ENCODE assay signal across 22 mouse cellular contexts in the genomic region with DNA sequence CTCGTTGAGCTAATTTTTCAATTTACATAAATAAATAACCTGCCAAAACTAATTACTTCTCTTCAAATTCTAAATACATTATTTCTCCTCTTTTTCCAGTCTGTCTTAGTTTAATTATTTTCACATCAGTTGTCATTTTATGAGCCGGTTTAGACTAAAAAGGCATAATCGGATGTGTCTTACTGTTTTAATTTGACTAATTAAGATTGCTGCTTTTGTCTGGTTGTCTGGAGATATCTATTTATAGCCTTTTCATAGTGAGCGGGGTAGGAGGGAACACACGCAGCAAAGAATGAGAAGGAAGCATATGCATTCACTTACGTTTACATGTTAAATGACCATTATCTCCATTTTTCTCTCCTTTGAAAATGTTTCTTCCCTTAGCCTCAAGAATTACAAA.
A peak's percentile ranks its signal among the peaks of the same experiment; 100 is the strongest.
DNase-seq lines count a peak whose midpoint lies in the region; ATAC-seq lines count a peak whose summit lies in the region.
"Had no signal": no experiment of that assay in that cellular context is flagged by ENCODE, and none has a peak within 500 bp of the region (broad histone marks: within the 10 kb centered on the region; RNA-seq: fewer than 3 reads in every experiment).

No protein-coding gene starts in this region.

- peak; percentile 48; the same call in 1 of the 2 replicates for ATAC-seq in hindbrain, embryonic 14.5 days (ENCODE audit: low FRiP score)
- no peak for ATAC-seq in hindbrain, embryonic 13.5 days (ENCODE audit: low FRiP score)
- peak; percentile 79; the same call in 1 of the 2 replicates for ATAC-seq in forebrain, embryonic 12.5 days (ENCODE audit: low FRiP score)
- ATAC-seq in monocyte, adult 5-6 weeks (replicated peaks; ENCODE audit: insufficient number of reproducible peaks, low FRiP score, low TSS enrichment, poor library complexity, severe bottlenecking): no peak
- ATAC-seq: intestine, embryonic 16.5 days; lung, postnatal 0 days had no signal

- DNase-seq in hindbrain, embryonic 14.5 days (ENCODE audit: low spot score): peak; percentile 36
- DNase-seq in brain, adult 2 months (ENCODE audit: low read depth, low spot score): peak; percentile 19
- DNase-seq in retina, embryonic 14.5 days (ENCODE audit: low spot score): peak; percentile 62
- DNase-seq in adrenal gland, postnatal 10 days: no peak
- DNase-seq: adrenal gland, adult 2 months; B cell, adult 2 months; gastrocnemius, adult 2 months; kidney, adult 9 months; kidney, postnatal 14 days; right cerebral cortex, adult 18-20 months; right cerebral cortex, postnatal 4 days; thymus, postnatal 14 days had no signal

- no peak overlapping the region for H3K4me3 ChIP-seq in hindbrain, embryonic 14.5 days (replicated peaks; ENCODE audit: low read length)
- no peak overlapping the region for H3K4me3 ChIP-seq in hindbrain, embryonic 13.5 days
- H3K4me3 ChIP-seq in forebrain, embryonic 12.5 days (replicated peaks): no peak overlapping the region
- H3K4me3 ChIP-seq: gastrocnemius, adult 2 months; hindbrain, embryonic 15.5 days had no signal

- H3K9ac ChIP-seq in hindbrain, embryonic 14.5 days: no peak overlapping the region
- no peak overlapping the region for H3K9ac ChIP-seq in hindbrain, embryonic 13.5 days
- no peak overlapping the region for H3K9ac ChIP-seq in forebrain, embryonic 12.5 days
- H3K9ac ChIP-seq: hindbrain, embryonic 15.5 days had no signal

- WGBS in hindbrain, embryonic 14.5 days: 49% methylated on average over 6 of the region's 6 CpGs
- 50% methylated on average over 6 of the region's 6 CpGs for WGBS in hindbrain, embryonic 13.5 days
- WGBS in forebrain, embryonic 12.5 days: 32% methylated on average over 6 of the region's 6 CpGs

- no peaks in the 10 kb centered on the region for H3K9me3 ChIP-seq in hindbrain, embryonic 14.5 days (ENCODE audit: control insufficient read depth, low read length)
- H3K9me3 ChIP-seq in hindbrain, embryonic 13.5 days: no peaks in the 10 kb centered on the region
- no peaks in the 10 kb centered on the region for H3K9me3 ChIP-seq in forebrain, embryonic 12.5 days
- H3K9me3 ChIP-seq: G1E; hindbrain, embryonic 15.5 days had no signal

- H3K36me3 ChIP-seq in hindbrain, embryonic 14.5 days (replicated peaks; ENCODE audit: control insufficient read depth, insufficient read depth): no peaks in the 10 kb centered on the region
- H3K36me3 ChIP-seq in hindbrain, embryonic 13.5 days: no peaks in the 10 kb centered on the region
- H3K36me3 ChIP-seq in forebrain, embryonic 12.5 days (replicated peaks): no peaks in the 10 kb centered on the region
- H3K36me3 ChIP-seq: G1E; hindbrain, embryonic 15.5 days had no signal

- no peak overlapping the region for H3K27ac ChIP-seq in hindbrain, embryonic 14.5 days
- no peak overlapping the region for H3K27ac ChIP-seq in hindbrain, embryonic 13.5 days
- H3K27ac ChIP-seq in forebrain, embryonic 12.5 days: no peak overlapping the region
- H3K27ac ChIP-seq: gastrocnemius, adult 2 months; hindbrain, embryonic 15.5 days; macrophage had no signal

- H3K4me2 ChIP-seq in hindbrain, embryonic 14.5 days (replicated peaks): no peak overlapping the region
- H3K4me2 ChIP-seq in hindbrain, embryonic 13.5 days: no peak overlapping the region
- H3K4me2 ChIP-seq in forebrain, embryonic 12.5 days: no peak overlapping the region
- H3K4me2 ChIP-seq: heart, embryonic 11.5 days; hindbrain, embryonic 15.5 days had no signal

- H3K27me3 ChIP-seq in hindbrain, embryonic 14.5 days (ENCODE audit: control insufficient read depth, insufficient read depth, low read length): no peaks in the 10 kb centered on the region
- no peaks in the 10 kb centered on the region for H3K27me3 ChIP-seq in hindbrain, embryonic 13.5 days
- no peaks in the 10 kb centered on the region for H3K27me3 ChIP-seq in forebrain, embryonic 12.5 days
- H3K27me3 ChIP-seq: CH12.LX; hindbrain, embryonic 15.5 days had no signal

- no peaks in the 10 kb centered on the region for H3K4me1 ChIP-seq in hindbrain, embryonic 14.5 days (replicated peaks; ENCODE audit: control insufficient read depth, insufficient read depth, low read length)
- H3K4me1 ChIP-seq in hindbrain, embryonic 13.5 days (replicated peaks): no peaks in the 10 kb centered on the region
- no peaks in the 10 kb centered on the region for H3K4me1 ChIP-seq in forebrain, embryonic 12.5 days
- H3K4me1 ChIP-seq: hindbrain, embryonic 15.5 days had no signal

Comparison
In these comparisons a context has a peak if more than half of its experiments do, and no peak if none do; other contexts are left out.
1. ATAC-seq: peak in hindbrain, embryonic 14.5 days (single experiment) and forebrain, embryonic 12.5 days (single experiment); none in hindbrain, embryonic 13.5 days (single experiment) and monocyte, adult 5-6 weeks (single experiment).